Mouse (Mus musculus) midbrain, embryonic 15.5 days (tissue): ENCODE data around the gene Fkbpl. TPM values are rescaled to one million over a fixed set of nuclear protein-coding genes. Genes with fewer than 3 reads are reported as not detected.

Experiments used
- ATAC-seq: fragments of 200-750 bp; cut with Nextera tagmentation; replicated peaks from 2 replicates; pipeline ENCODE4 v1.8.0; 2017; ENCODE audit warnings: moderate TSS enrichment
- H3K27ac ChIP-seq: fragments of 300-500 bp; sonication (generic); 2 replicates; pipeline ENCODE4 v1.5.1; 2015; ENCODE audit warnings: mild to moderate bottlenecking, inconsistent platforms
- H3K27me3 ChIP-seq: fragments of 300-500 bp; sonication (generic); replicated peaks from 2 replicates; pipeline ENCODE4 v1.6.1; 2015; ENCODE audit warnings: inconsistent platforms
- H3K36me3 ChIP-seq: fragments of 300-500 bp; sonication (generic); replicated peaks from 2 replicates; pipeline ENCODE4 v1.6.1; 2015; ENCODE audit warnings: inconsistent platforms
- H3K4me1 ChIP-seq: fragments of 300-500 bp; sonication (generic); 2 replicates; pipeline ENCODE4 v1.6.1; 2015; ENCODE audit warnings: inconsistent platforms
- H3K4me2 ChIP-seq: fragments of 300-500 bp; sonication (generic); 2 replicates; pipeline ENCODE4 v1.6.1; 2015; ENCODE audit warnings: inconsistent platforms, mild to moderate bottlenecking, moderate library complexity
- H3K4me3 ChIP-seq: fragments of 300-500 bp; sonication (generic); 2 replicates; pipeline ENCODE4 v1.5.1; 2015; ENCODE audit warnings: mild to moderate bottlenecking, inconsistent platforms
- H3K9ac ChIP-seq: fragments of 300-500 bp; sonication (generic); 2 replicates; pipeline ENCODE4 v1.6.1; 2015; ENCODE audit warnings: mild to moderate bottlenecking, inconsistent platforms
- H3K9me3 ChIP-seq: fragments of 300-500 bp; sonication (generic); 2 replicates; pipeline ENCODE4 v1.6.1; 2016; ENCODE audit warnings: inconsistent platforms
- WGBS: fragments of 180-500 bp; shearing (Covaris S2); methylation state at CpG from one replicate; pipeline ENCODE4 v1.1.7; 2015; ENCODE audit warnings: mixed read lengths; 5-methylcytosine and 5-hydroxymethylcytosine counted together
- polyA plus RNA-seq: library from polyadenylated mRNA; unstranded; fragments of >200 nt; fragmentation: Nextera tagmentation; extraction: Ambion mirVana; gene quantifications from 2 replicates; pipeline ENCODE4 v1.2.1, GENCODE M21; 2015

The Fkbpl gene
- polyA plus RNA-seq, 1 experiment from 2014 or later, result 16.0 TPM

GRCm38 (mm10) chr17:34651507-34652221 is 7.1 kb downstream of the Fkbpl start:
- ATAC-seq, result no peak
- Histone ChIP-seq H3K9me3 (no peaks in the 10 kb centered on the region), H3K36me3 (peaks cover 27% of the 10 kb centered on the region; the same call in 1 of the 2 replicates), H3K9ac (no peak overlapping the region), H3K27me3 (no peaks in the 10 kb centered on the region), H3K4me2 (no peak overlapping the region), H3K4me3 (no peak overlapping the region), H3K27ac (no peak overlapping the region), H3K4me1 (peaks cover 16% of the 10 kb centered on the region)
- 47% methylated on average over 19 of the region's 19 CpGs for WGBS

GRCm38 (mm10) chr17:34652546-34652945 is 8.0 kb downstream of the Fkbpl start:
- H3K27ac ChIP-seq, result no peak overlapping the region
- H3K9ac ChIP-seq, result no peak overlapping the region
- H3K4me1 ChIP-seq, result peaks cover 13% of the 10 kb centered on the region
- H3K36me3 ChIP-seq, result peaks cover 27% of the 10 kb centered on the region; the same call in 1 of the 2 replicates
- no peak for ATAC-seq
- H3K9me3 ChIP-seq, result no peaks in the 10 kb centered on the region
- 89% methylated on average over 10 of the region's 10 CpGs for WGBS
- H3K4me2 ChIP-seq, result no peak overlapping the region
- no peak overlapping the region for H3K4me3 ChIP-seq
- no peaks in the 10 kb centered on the region for H3K27me3 ChIP-seq

- Histone ChIP-seq H3K27ac (no peak overlapping the region), H3K27me3 (no peaks in the 10 kb centered on the region), H3K9me3 (no peaks in the 10 kb centered on the region), H3K9ac (no peak overlapping the region), H3K4me2 (no peak overlapping the region), H3K4me3 (no peak overlapping the region), H3K36me3 (peaks cover 27% of the 10 kb centered on the region; the same call in 1 of the 2 replicates), H3K4me1 (peaks cover 9% of the 10 kb centered on the region)
- no peak for ATAC-seq
- WGBS, result 94% methylated on average over 8 of the region's 8 CpGs
Measured at GRCm38 (mm10) chr17:34652985-34653384, 8.4 kb downstream of the Fkbpl start.

- no peak overlapping the region for H3K9ac ChIP-seq
- no peak overlapping the region for H3K4me3 ChIP-seq
- peaks cover 27% of the 10 kb centered on the region; the same call in 1 of the 2 replicates for H3K36me3 ChIP-seq
- H3K9me3 ChIP-seq, result no peaks in the 10 kb centered on the region
- H3K4me1 ChIP-seq, result peaks cover under 1% of the 10 kb centered on the region; the same call in 1 of the 2 replicates
- 66% methylated on average over 9 of the region's 9 CpGs for WGBS
- no peak overlapping the region for H3K4me2 ChIP-seq
- no peak for ATAC-seq
- no peak overlapping the region for H3K27ac ChIP-seq
- H3K27me3 ChIP-seq, result no peaks in the 10 kb centered on the region
Measured at GRCm38 (mm10) chr17:34653746-34654285, 9.3 kb downstream of the Fkbpl start.

GRCm38 (mm10) chr17:34654392-34654791 is 9.8 kb downstream of the Fkbpl start:
- H3K36me3 ChIP-seq, result peaks cover 27% of the 10 kb centered on the region; the same call in 1 of the 2 replicates
- no peak overlapping the region for H3K4me2 ChIP-seq
- no peak overlapping the region for H3K4me3 ChIP-seq
- H3K9ac ChIP-seq, result no peak overlapping the region
- no peaks in the 10 kb centered on the region for H3K9me3 ChIP-seq
- ATAC-seq, result no peak
- 96% methylated on average over 13 of the region's 13 CpGs for WGBS
- no peaks in the 10 kb centered on the region for H3K4me1 ChIP-seq
- H3K27me3 ChIP-seq, result 0 out of 2 replicates have a peak, but pooled peaks cover 5% of the 10 kb centered on the region
- H3K27ac ChIP-seq, result no peak overlapping the region

GRCm38 (mm10) chr17:34655160-34655559 is 10.6 kb downstream of the Fkbpl start:
- 87% methylated on average over 7 of the region's 7 CpGs for WGBS
- peaks cover 9% of the 10 kb centered on the region for H3K27me3 ChIP-seq
- H3K4me1 ChIP-seq, result no peaks in the 10 kb centered on the region
- no peak overlapping the region for H3K4me3 ChIP-seq
- no peak for ATAC-seq
- H3K9ac ChIP-seq, result no peak overlapping the region
- H3K4me2 ChIP-seq, result no peak overlapping the region
- peaks cover 25% of the 10 kb centered on the region; the same call in 1 of the 2 replicates for H3K36me3 ChIP-seq
- H3K9me3 ChIP-seq, result no peaks in the 10 kb centered on the region
- H3K27ac ChIP-seq, result no peak overlapping the region

- peaks cover 21% of the 10 kb centered on the region; the same call in 1 of the 2 replicates for H3K36me3 ChIP-seq
- peaks cover 13% of the 10 kb centered on the region for H3K27me3 ChIP-seq
- H3K27ac ChIP-seq, result no peak overlapping the region
- 63% methylated on average over 4 of the region's 4 CpGs for WGBS
- no peak overlapping the region for H3K4me2 ChIP-seq
- no peaks in the 10 kb centered on the region for H3K4me1 ChIP-seq
- ATAC-seq, result peak; percentile 25; the same call in 1 of the 2 replicates
- H3K4me3 ChIP-seq, result no peak overlapping the region
- no peaks in the 10 kb centered on the region for H3K9me3 ChIP-seq
- no peak overlapping the region for H3K9ac ChIP-seq
Measured at GRCm38 (mm10) chr17:34655581-34655991, 11.0 kb downstream of the Fkbpl start.

GRCm38 (mm10) chr17:34656666-34657065 is 12.1 kb downstream of the Fkbpl start:
- 0 out of 2 replicates have a peak, but pooled peaks cover 6% of the 10 kb centered on the region for H3K4me1 ChIP-seq
- H3K4me2 ChIP-seq, result no peak overlapping the region
- no peak overlapping the region for H3K4me3 ChIP-seq
- H3K27me3 ChIP-seq, result peaks cover 21% of the 10 kb centered on the region
- H3K9ac ChIP-seq, result no peak overlapping the region
- peaks cover 13% of the 10 kb centered on the region; the same call in 1 of the 2 replicates for H3K36me3 ChIP-seq
- WGBS, result 34% methylated on average over 8 of the region's 8 CpGs
- no peak overlapping the region for H3K27ac ChIP-seq
- no peak for ATAC-seq
- no peaks in the 10 kb centered on the region for H3K9me3 ChIP-seq

- H3K4me2 ChIP-seq, result no peak overlapping the region
- no peak overlapping the region for H3K9ac ChIP-seq
- no peaks in the 10 kb centered on the region for H3K9me3 ChIP-seq
- H3K27ac ChIP-seq, result no peak overlapping the region
- 43% methylated on average over 2 of the region's 2 CpGs for WGBS
- peaks cover 22% of the 10 kb centered on the region for H3K27me3 ChIP-seq
- H3K36me3 ChIP-seq, result peaks cover 13% of the 10 kb centered on the region; the same call in 1 of the 2 replicates
- H3K4me3 ChIP-seq, result no peak overlapping the region
- no peak for ATAC-seq
- H3K4me1 ChIP-seq, result 0 out of 2 replicates have a peak, but pooled peaks cover 6% of the 10 kb centered on the region
Measured at GRCm38 (mm10) chr17:34657271-34657670, 12.7 kb downstream of the Fkbpl start.

GRCm38 (mm10) chr17:34658145-34658544 is 13.6 kb downstream of the Fkbpl start:
- H3K27me3 ChIP-seq, result peaks cover 28% of the 10 kb centered on the region
- H3K4me3 ChIP-seq, result no peak overlapping the region
- peaks cover 4% of the 10 kb centered on the region; the same call in 1 of the 2 replicates for H3K36me3 ChIP-seq
- 0 out of 2 replicates have a peak, but pooled peaks cover 6% of the 10 kb centered on the region for H3K4me1 ChIP-seq
- H3K9me3 ChIP-seq, result no peaks in the 10 kb centered on the region
- H3K27ac ChIP-seq, result no peak overlapping the region
- H3K9ac ChIP-seq, result no peak overlapping the region
- no peak overlapping the region for H3K4me2 ChIP-seq
- 80% methylated on average over 2 of the region's 2 CpGs for WGBS
- no peak for ATAC-seq

GRCm38 (mm10) chr17:34658591-34658990 is 14.0 kb downstream of the Fkbpl start:
- Histone ChIP-seq H3K9me3 (no peaks in the 10 kb centered on the region), H3K4me1 (0 out of 2 replicates have a peak, but pooled peaks cover 6% of the 10 kb centered on the region), H3K27ac (no peak overlapping the region), H3K4me2 (no peak overlapping the region), H3K36me3 (no peaks in the 10 kb centered on the region), H3K27me3 (peaks cover 28% of the 10 kb centered on the region), H3K4me3 (no peak overlapping the region), H3K9ac (no peak overlapping the region)
- ATAC-seq, result no peak
- 87% methylated on average over 3 of the region's 3 CpGs for WGBS

- H3K9me3 ChIP-seq, result no peaks in the 10 kb centered on the region
- H3K9ac ChIP-seq, result no peak overlapping the region
- ATAC-seq, result no peak
- H3K4me2 ChIP-seq, result no peak overlapping the region
- H3K4me1 ChIP-seq, result 0 out of 2 replicates have a peak, but pooled peaks cover 6% of the 10 kb centered on the region
- WGBS, result 76% methylated on average over 12 of the region's 12 CpGs
- H3K27me3 ChIP-seq, result peaks cover 28% of the 10 kb centered on the region
- no peaks in the 10 kb centered on the region for H3K36me3 ChIP-seq
- no peak overlapping the region for H3K27ac ChIP-seq
- H3K4me3 ChIP-seq, result no peak overlapping the region
Measured at GRCm38 (mm10) chr17:34659181-34659896, 14.8 kb downstream of the Fkbpl start.
